Mouse (Mus musculus) adrenal gland, adult 18-20 months (tissue): ENCODE measurements around the gene Ppm1h. TPM values are rescaled to one million over a fixed set of nuclear protein-coding genes. Genes with fewer than 3 reads are reported as not detected.

Experiments used
- DNase-seq, 2 experiments: peaks; one replicate each; pipeline ENCODE4 v3.0.0; 2021 to 2022; ENCODE audit warnings: low spot score in 2 of 2
- total RNA-seq, 2 experiments: library from RNA; stranded (reverse); gene quantifications; 1 replicate in 1 of 2; 2 replicates in 1 of 2; pipeline ENCODE4 v1.2.3; 2021

Ppm1h gene
- total RNA-seq, 2 experiments from 2014 or later, result 12.9 to 22.6 TPM

GRCm38 (mm10) chr10:122887528-122888183 is 209.1 kb downstream of the Ppm1h start:
- no peak for DNase-seq

- DNase-seq, result no peak
These were observed 212.3 kb downstream of the Ppm1h start for GRCm38 (mm10) chr10:122890682-122891350.

GRCm38 (mm10) chr10:122891461-122891860 is 212.9 kb downstream of the Ppm1h start:
- DNase-seq, result no peak

GRCm38 (mm10) chr10:122894555-122895069 is 216.1 kb downstream of the Ppm1h start:
- DNase-seq, result peak; percentile 43 to 66

- DNase-seq, result peak; percentile 43 to 46
These were observed 216.7 kb downstream of the Ppm1h start for GRCm38 (mm10) chr10:122895121-122895770.

- no peak for DNase-seq
These were observed 221.4 kb downstream of the Ppm1h start for GRCm38 (mm10) chr10:122899971-122900370.

- DNase-seq, result no peak
These were observed 221.9 kb downstream of the Ppm1h start for GRCm38 (mm10) chr10:122900466-122900865.

- no peak for DNase-seq
These were observed 222.8 kb downstream of the Ppm1h start for GRCm38 (mm10) chr10:122901379-122901778.

GRCm38 (mm10) chr10:122909406-122910032 is 231.0 kb downstream of the Ppm1h start:
- no peak for DNase-seq

- DNase-seq, result no peak
These were observed 232.2 kb downstream of the Ppm1h start for GRCm38 (mm10) chr10:122910798-122911225.

- no peak for DNase-seq
These were observed 233.1 kb downstream of the Ppm1h start for GRCm38 (mm10) chr10:122911668-122912067.

- DNase-seq, result no peak
These were observed 233.6 kb downstream of the Ppm1h start for GRCm38 (mm10) chr10:122912086-122912690.

- peak; percentile 47 for DNase-seq
These were observed 234.3 kb downstream of the Ppm1h start for GRCm38 (mm10) chr10:122912701-122913368.

- DNase-seq, result no peak
These were observed 234.8 kb downstream of the Ppm1h start for GRCm38 (mm10) chr10:122913393-122913792.

GRCm38 (mm10) chr10:122915905-122916304 is 237.3 kb downstream of the Ppm1h start:
- no peak for DNase-seq

- DNase-seq, result no peak
These were observed 239.2 kb downstream of the Ppm1h start for GRCm38 (mm10) chr10:122917648-122918324.

GRCm38 (mm10) chr10:122918325-122918694 is 239.7 kb downstream of the Ppm1h start:
- no peak for DNase-seq

- no peak for DNase-seq
These were observed 240.2 kb downstream of the Ppm1h start for GRCm38 (mm10) chr10:122918754-122919153.

GRCm38 (mm10) chr10:122919416-122919815 is 240.9 kb downstream of the Ppm1h start:
- DNase-seq, result no peak
